Mouse (Mus musculus): ENCODE data around the gene Leng8.

Gene Leng8

DNA sequence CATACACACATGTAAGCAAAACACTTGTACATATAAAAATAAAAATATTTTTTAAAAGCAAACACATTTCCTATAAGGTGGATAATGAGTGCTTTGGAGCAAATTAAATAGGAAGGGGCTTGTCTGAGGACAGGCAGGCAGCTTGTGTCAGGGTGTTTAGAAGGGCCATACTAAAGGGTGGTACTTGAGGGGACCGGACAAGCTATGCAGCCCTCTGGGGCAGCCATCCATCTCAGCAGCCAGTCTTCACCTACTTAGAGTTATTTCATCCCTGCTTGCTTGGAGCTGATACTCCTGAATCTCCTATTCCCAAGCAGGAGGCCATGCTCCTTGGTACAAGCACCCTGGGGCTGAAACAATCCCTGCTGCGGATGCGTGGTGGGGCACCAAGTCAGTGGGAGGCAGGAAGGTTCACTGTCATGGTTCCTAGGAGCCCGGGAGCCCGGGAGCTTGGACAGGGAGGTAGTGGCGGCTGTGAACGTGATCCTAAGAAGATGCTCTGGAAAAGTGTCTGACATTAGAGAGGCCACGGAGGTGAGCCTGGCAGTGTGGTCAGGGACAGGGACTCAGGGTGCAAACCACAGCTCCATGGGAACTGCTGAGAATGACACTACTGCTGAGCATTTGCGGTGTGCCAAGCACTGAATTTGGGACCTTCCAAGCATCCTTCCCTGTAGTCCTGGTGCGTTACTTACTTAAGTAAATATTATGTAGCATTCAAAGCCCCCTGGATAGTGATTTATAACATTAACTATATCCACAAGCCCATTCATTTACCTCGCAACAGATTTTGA lies 9.7 kb upstream of the Leng8 start:
- DNase-seq (ENCODE audit: low spot score), result no peak

DNA sequence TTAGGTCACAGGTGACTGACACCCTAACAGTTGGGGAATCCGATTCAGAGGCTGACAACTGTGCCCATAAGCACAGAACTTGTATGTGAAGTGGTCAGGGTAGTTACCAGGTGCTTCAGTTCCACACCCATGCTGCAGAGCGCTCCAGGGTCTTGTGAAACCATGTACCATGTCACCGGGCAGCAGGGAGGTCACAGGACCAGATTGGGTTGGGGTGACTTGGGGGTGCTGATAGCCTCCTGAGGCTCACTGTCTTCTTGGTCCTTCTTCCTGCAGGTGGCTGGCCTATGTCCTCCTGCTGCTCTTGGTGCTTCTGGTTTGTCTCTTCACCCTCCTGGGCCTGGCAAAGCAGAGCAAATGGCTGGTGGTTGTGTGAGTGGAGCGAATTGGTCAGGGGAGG lies 8.9 kb upstream of the Leng8 start:
- no peak for DNase-seq (ENCODE audit: low spot score)

DNA sequence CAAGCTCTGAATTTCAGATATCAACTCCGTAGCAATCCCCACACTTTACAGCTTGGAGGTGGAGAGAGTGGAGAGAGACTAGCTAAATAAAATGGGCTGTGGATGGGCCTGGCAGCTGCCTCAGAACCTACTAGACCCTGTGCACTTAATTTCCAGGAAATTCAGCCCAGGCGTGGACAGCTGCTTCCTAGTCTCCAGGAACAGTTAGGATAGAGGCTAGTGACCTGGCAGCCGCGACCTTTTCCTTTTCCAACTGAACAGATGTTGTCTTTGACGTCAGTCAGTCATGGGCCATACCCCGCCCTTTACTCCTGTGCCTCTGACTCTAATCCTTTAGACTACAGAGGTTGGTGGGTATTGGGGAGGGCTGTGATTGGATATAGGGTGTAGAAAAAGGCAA lies 8.0 kb upstream of the Leng8 start:
- no peak for DNase-seq (ENCODE audit: low spot score)

DNA sequence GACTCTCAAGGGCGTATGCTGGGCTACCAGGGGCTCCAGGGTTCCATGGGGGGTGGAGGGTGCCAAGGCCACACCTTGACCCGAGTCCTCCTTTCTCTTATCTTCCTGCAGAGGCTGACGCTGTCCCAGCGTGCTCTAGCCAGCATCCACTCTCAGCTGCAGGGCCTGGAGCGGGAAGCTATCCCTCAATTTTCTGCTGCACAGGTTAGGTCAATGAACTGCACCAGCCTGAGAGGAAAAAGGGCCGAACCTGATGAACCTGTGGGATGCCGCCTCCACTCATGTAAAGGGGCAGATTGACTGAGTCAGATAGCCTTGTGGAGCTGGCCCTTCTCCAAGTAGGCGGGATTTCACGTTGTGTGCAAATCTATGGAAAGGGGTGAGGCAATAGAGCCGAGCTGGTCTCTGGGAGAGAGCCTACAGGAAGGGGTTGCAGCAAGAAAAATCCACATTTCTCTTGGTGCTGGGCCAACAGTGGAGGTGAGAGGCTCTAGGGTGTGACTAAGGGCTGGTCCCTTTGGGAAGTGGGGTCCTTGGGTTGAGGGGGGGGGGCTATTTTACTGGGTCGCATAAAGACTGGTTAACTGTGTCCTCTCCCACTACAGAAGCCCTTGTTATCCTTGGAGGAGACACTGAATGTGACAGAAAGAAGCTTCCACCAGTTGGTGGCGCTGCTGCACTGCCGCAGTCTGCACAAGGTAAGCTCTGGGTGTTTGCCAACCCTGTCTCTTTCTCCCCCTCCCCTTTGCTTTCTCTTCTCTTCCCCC lies 6.0 kb upstream of the Leng8 start:
- DNase-seq (ENCODE audit: low spot score), result peak; percentile 86

DNA sequence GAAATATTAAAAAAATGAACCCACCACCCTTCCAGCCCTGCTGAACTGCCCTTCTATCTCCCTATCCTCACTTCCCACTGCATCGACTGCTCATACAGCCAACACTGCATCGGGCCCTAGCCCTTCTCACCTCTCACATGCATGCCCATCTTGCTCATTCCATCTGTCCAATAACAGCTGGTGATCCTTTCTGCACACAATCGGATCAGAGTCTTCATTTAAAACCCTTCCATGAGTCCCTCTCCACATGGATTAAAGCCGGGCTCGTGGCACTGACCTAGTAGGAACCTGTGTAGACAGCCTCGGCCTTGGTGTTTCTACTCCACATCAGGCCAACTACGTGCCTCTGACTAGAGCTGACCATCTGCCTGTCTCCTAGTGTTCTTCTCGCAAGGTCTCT lies 4.9 kb upstream of the Leng8 start:
- no peak for DNase-seq (ENCODE audit: low spot score)

DNA sequence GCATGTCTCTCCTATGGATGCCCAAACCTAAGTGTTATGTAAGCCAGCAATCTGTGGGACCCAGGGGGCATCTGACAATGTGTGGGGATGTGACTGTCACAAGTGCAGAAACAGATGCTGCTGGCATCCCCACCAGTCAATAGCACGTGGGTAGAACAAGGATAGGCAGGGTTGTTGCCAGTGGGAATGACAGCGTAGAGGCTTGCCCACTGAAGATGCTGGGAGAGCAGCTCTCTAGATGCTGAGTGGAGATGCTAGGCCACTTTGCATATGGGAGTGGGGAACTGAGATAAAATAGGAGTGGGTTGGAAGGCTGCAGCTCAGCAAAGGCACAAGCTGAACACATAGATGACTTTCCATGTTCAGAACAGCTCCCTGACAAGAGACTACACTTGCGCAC lies 4.3 kb upstream of the Leng8 start:
- no peak for DNase-seq (ENCODE audit: low spot score)

DNA sequence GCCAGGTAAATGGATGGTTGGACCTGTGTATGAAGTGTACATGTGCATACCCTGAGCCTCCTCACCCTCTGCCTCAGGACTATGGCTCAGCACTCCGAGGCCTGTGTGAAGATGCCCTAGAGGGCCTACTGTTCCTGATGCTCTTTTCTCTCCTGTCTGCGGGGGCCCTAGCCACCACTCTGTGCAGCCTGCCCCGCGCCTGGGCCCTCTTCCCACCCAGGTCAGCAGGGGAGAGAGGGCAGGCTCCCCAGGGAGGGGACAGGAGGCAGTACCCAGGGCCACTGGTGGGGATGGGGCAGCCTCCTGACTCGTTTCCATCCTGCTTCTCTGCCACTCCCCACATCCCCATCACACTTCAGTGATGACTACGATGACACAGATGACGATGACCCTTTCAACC lies 3.8 kb upstream of the Leng8 start:
- no peak for DNase-seq (ENCODE audit: low spot score)

DNA sequence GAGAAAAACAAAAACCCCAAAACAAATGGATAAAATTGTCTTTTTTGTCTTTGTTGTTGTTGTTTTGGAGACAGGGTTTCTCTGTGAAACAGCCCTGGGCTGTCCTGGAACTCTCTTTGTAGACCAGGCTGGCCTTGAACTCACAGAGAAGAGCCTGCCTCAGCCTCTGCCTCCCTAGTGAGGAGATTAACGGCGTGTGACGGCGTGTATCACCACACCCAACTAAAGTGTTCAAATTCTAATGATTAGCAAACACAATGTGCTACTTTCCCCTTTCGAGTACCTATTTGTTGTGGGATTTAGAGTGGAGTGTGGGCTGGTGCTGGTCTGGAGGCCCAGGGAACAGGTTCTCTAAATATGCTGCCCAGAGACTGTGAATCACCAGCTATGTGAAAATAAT lies 1.9 kb upstream of the Leng8 start:
- DNase-seq (ENCODE audit: low spot score), result no peak

DNA sequence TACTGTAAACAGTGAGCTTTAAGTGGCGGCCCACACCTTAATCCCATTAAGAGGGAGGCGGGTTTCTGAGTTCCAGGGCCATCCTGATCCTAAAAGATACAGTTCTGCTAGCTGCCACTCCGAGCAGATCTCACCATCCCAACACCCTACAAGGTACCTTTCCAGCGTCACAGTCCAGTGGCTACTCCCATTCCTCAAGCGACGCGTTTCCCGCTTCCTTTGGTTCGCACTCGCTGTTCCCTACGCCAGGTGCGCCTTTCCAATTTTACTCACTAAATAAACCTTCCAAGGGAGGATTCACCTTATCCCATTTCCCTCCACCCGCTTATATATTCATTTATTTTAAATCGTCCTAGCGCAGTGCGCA lies 452 bp upstream of the Leng8 start:
- DNase-seq (ENCODE audit: low spot score), result no peak

DNA sequence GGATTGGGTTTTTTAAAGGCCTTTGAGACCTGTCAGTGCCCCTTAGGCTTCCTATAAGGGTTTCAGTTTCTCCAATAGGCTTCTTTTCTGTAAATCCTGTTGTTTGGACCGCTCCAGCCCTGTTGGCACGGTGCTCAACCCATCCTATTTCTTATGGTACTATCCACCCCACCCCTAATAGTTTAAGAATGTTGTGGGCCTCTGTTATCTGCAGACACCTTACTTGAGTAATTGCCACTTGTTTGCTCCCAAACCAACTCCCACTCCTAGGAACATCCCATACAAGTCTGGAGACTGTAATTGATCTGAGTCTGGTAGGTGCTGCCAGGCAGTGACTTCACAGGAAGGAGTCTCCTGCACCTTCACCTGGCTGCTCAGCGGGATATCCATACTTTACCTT lies 907 bp downstream of the Leng8 start:
- DNase-seq (ENCODE audit: low spot score), result no peak

DNA sequence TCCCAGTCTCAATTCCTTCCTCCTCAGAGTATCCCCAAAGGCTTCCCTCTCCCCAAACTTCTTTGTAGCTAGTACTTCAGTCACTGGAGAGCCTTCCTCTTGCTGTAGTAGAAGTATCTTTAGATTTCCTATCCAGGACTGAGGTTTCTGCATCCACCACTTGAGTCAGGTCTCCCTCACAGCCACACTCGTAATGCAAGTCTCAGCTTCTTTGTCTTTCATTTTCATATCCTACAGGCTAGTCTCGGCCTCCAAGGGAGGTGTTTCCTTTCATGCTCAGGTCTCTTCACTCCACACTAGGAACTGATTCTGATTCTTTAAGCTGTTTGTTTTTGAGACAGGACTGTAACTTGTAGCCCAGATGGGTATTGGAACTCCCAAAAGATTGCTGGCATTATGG lies 1.3 kb downstream of the Leng8 start:
- DNase-seq (ENCODE audit: low spot score), result no peak

DNA sequence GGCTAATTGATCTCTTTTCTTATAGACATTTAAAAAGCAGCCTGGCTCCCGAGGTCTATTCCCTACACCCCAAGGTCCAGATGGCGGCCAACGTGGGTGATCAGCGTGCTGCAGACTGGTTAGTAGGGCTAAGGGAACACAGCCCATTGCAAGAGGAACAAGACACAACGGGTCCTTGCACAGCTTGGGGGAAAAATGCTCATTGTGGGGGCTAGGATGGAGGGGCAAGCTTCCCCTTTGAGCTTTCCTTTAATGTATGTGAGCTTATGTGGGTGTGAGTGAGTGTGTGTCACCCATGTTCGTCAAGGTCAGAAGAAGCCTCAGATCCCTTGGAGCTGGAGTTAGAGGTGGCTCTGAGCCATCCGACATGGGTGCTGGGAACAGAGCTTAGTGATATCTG lies 1.8 kb downstream of the Leng8 start:
- no peak for DNase-seq (ENCODE audit: low spot score)

DNA sequence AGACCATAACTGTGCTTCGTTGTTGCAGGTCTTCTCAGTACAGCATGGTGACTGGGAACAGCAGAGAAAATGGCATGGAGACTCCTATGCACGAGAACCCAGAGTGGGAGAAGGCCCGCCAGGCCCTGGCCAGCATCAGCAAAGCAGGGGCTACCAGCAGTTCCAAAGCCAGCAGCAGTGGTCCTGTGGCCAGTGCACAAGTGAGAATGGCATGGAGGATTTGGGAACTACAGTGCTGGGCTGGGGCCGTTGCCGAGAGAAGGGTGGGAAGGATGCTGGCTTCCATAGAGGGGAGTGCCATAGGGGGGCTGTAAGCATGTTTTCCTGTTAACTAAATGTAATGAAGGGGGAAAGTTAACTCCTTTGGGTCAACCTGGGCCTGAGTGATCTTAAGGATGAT lies 2.6 kb downstream of the Leng8 start:
- DNase-seq (ENCODE audit: low spot score), result no peak

DNA sequence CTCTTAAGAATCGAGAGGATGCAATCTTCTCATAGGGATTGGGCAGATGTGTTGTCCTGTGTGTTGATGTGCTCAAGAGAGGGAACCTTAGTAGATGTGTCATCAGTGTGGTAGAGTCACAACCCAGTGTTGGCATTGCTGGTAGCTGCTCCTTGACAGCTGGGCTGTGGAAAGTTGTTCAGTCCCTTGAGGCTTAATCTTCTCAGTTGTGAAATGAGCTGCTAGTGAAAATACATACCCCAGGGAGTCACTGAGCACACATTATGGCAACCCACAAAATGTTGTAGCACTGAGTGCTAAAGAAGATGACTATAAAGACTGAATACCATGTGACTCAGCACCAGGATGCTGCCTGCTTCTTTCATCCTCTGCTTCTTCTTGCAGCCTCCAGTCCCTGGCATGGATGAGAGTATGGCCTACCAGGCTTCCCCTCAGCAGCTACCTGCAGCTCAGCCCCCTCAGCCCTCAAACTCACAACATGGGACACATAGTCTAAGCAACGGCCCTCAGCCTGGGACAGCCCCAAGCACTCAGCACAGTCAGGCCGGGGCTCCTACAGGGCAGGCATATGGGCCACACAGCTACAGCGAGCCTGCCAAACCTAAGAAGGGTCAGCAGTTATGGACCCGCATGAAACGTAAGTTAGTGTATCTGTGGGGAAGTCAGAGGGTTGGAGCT lies 4.9 kb downstream of the Leng8 start:
- DNase-seq (ENCODE audit: low spot score), result no peak

DNA sequence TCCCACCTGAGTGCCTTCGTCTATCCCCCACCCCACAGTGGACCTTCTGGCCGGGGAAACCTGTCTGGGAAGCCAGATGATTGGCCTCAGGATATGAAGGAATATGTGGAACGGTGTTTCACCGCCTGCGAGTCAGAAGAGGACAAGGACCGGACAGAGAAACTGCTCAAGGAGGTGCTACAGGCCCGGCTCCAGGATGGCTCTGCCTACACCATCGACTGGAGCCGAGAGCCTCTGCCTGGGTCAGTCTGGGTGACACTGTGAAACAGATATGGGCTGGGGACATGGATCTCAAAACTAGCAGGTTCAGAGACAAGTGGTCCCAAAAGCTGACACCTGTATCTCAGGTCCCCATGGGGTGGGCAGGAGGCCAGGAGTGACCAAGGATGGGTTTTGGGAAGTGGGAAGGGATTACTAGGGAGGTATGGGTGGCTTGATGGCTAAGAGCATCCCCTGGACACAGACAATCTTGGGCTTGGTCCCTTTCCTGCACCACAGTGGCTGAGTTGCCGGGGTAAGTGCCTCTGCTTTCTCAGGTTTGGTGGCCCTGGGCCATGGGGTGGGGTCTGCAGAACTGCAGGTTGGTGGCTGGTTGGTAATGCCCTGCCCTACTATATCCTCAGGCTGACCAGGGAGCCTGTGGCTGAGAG lies 6.1 kb downstream of the Leng8 start:
- DNase-seq (ENCODE audit: low spot score), result no peak

DNA sequence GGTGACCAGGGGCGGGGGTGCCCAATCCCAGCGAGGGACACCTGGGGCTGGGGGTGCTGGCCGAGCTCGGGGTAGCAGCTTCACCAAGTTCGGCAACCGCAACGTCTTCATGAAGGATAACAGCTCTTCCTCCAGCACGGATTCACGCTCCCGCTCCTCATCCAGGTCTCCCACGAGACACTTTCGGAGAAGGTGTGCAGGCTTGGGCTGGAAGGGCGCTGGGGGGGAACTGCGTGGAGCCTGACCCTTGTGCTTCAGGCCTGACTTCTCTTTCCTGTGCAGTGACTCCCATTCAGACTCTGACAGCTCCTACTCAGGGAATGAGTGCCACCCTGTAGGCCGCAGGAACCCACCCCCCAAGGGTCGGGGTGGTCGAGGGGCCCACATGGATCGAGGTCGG lies 6.7 kb downstream of the Leng8 start:
- DNase-seq (ENCODE audit: low spot score), result no peak

DNA sequence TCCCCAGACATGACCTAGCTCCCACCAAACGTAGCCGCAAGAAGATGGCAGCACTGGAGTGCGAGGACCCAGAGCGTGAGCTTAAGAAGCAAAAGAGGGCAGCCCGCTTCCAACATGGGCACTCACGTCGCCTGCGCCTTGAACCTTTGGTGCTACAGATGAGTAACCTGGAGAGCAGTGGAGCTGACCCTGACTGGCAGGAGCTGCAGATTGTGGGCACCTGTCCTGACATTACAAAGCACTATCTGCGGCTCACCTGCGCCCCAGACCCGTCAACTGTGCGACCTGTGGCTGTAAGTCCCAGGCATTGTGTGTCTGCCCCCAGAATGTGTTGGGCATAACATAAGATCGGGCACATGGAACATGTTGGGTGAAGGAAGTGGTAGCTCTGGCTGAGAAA lies 7.2 kb downstream of the Leng8 start:
- DNase-seq (ENCODE audit: low spot score), result no peak

DNA sequence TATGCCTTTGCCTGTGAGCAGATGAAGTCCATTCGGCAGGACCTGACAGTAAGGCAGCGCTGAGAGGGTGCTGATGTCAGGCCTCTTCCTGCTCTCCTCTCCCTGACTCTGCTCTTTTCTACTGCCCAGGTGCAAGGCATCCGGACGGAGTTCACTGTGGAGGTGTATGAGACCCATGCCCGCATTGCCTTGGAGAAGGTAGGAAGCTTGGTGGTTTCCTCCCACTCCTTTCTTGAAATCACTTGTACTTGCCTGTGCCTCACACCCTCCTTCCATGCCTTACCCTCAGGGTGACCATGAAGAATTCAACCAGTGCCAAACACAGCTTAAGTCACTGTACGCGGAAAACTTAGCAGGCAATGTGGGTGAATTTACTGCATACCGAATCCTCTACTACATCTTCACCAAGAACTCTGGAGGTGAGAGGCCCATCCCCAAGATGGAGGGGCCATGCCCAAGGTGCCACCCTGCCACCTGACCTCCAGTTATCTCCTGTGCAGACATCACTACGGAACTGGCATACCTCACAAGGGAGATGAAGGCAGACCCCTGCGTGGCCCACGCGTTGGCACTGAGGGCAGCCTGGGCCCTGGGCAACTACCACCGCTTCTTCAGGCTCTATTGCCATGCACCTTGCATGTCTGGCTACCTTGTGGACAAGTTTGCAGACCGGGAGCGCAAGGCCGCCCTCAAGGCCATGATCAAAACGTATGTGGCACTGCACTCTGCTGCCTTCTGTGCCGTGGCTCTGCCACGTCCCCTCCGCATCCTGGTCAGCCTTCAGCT lies 8.1 kb downstream of the Leng8 start:
- DNase-seq (ENCODE audit: low spot score), result no peak

DNA sequence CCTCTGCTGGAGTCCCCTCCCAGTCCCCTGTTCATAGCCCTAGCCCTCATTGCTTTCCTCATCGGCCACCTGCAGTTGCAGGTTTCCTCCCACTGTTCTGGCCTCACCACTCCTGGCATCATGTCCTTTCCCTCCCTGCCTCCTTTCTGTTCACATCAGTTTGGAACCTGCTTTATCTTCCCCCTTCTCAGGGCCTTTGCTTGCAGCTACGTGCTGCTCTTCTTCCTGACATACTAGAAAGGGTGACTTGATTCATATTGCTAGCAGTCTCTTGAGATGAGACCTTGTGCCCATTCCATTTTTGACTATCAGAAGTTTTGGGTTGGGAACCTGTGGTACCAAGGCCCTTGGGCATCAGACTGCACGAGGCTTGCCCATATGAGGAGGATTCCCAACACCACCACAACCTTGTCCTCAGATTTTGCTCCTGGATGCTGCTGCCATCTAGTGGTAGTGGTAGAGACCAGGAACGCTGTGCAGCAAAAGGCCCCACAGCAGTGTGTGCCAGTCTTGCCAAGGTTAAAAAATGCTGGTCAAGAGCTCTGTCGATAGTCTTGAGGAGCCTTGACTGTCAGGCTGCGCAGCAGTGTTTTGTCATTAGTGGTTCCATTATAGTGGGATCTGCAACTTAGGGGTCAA lies 8.8 kb downstream of the Leng8 start:
- peak; percentile 71 for DNase-seq (ENCODE audit: low spot score)

DNA sequence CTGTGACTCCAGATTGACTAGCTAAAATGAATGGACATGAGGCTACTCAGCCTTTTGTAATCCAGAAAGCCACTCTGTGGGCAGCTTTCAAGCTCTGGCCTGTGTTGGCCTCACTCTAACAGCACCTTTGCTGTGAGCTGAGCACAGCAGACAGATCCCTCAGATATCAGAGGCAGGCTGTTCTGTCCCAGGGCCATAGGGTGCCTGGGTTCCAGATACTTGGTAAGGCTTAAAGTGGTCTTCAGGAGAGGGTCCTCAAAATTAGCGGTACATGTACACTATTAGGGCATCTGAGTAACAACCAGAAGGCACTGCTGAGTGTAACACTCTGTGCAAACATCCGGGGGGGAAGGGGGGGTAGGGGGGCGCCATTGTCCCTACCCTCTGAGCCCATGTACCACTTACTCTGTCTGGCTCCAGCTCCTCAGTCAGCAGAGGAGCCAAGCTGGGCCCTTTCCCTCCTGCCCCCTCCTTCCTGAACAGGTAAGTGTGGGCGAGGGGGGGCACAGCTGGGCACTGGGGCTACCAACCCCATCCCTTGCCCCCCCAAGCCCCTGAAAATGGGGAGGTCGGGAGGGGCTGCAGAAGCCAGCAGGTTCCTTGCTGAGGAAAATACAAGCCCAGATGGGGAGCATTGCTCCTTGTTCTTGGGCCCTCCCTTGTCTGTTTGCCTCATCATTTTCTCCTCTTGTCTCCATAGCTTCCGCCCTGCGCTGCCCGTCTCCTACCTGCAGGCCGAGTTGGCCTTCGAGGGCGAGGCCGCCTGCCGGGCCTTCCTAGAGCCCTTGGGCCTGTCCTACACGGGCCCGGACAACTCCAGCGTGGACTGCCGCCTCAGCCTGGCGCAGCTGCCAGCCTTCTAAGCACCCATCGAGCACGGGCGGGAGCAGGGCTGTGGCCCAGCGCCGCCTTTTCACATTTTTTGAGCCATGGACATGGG lies 9.7 kb downstream of the Leng8 start:
- no peak for DNase-seq (ENCODE audit: low spot score)

All from MN1 (cell line).